Mouse (Mus musculus): ENCODE data around the gene Zc3h13.
A peak's percentile ranks its signal among the peaks of the same experiment; 100 is the strongest.

The Zc3h13 gene

DNA sequence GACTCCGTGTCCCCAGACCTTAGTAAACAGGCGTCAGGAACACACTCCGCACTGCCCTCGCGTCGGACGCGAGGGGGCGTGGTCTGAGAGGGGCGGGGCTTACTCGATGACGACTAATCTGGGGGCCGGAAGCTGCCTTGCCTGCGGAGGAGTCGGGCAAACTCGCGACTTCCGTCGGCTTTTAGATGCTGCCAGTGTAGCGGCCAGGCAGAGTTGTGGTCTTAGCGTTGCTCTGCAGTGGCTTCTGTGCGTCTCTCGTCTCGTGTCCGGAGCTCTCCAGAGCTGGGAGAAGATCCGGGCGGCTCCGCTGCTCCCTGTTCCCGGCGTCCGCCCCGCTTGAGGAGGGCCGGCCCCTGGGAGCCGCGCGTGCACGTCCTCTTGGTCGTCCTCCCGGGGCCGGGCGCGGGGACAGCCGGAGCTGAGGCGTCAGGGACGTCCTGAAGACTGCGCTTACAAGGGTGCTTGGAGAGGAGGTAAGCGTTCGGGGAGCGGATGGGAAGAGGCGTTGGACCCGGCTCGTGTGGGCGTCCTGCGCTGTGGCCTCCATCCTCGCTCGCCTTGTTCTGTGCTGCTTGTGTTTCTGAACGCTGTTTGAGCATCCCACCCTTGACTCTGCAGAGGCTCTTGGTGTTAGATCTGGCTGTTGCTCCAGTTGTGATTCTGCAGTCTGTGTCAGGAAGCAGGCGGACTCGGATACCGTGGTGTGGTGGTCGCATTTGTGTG is at the start of gene Zc3h13:
Gene Zc3h13 (plus strand): TSS at position 181 of the 723 bp plus-strand sequence.
- peak; percentile 95 to 99 for DNase-seq (ENCODE audit: low spot score in 2 of 2)

DNA sequence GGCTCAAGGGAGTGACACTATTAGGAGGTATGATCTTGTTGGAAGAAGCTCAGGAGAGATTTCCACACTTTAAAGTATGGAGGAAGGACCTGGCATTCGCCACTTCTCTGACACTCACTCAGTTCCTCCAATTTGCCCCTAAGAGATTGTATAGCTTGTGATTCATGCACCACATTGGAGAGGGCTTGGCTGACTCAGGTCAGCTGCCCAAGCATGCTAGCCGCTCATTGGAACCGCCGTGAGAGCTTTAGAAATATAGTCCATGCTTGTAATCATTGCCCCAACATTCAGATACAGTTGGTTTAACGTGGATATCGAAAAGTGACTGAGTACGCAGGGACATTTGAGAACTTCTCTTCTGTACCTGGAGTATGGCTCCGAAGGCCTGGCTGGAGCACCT is 48.6 kb upstream of the Zc3h13 start:
- DNase-seq (ENCODE audit: low spot score in 2 of 2): no peak

DNA sequence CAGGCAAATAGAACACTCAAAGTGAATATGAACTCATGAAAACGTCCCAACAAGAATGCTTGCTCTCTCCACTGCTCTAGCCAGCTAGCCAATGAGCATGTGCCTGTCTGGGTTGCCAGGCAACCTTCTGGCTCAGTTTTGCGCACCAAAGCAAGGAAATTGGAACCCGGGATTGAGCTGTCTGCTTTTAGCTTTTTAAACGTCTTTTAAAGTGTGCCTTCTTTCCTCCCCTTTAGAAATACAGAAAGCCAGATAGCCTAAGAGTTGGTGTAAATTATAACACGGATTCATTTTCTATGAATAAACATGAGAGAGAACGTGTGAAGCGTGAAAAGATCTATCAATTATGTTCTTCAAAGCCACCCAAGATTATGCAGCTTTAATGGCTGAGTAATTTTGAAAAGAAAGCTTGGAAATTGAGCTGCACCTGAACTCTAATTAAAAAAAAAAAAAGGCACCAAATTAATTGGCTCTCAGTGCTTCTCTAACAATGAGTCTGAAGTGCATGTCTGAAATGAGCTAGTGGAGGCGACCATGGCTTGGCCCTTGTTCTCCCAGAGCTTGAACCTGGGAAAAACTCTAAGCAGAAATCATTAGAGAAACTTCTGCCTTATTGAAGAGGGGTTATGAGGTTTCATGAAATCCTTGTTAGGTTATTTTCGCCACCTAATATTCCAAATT is 48.1 kb upstream of the Zc3h13 start:
- DNase-seq (ENCODE audit: low spot score in 2 of 2): no peak

DNA sequence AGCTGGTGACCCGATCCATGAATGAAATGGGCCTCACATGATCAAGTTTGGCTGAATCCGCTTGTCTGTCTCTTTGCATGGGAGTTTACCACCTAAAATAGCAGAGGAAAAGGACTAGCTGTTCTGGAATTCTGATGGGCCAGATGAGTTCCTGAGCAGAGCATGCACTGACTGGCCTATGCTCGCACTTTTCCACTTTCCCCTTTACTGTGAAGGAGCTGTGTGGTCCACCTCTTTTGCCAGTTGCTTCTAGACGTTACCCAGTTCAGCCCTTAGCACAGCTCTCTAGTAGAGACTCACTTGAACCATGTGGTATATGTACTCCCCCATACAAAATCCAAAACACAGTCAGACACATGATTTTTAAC is 47.6 kb upstream of the Zc3h13 start:
- DNase-seq (ENCODE audit: low spot score in 2 of 2): no peak

DNA sequence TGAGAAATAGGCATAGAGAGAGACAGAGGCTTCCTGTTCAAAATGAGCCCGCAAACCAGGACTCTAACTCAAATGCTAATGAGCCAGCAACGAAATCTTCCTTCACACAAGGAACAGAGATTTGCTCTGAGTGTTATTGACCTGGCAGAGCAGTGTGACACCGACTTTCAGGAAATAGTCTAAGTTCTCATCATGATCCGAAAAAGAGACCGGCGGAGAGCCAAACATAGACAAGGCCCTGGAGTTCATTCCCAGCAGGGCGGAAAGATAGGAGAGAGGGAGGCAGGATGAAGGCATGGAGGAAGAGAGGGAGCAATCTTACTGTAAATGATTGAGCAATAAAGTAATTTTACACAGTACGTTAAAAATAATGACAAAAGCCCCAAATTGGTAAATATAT is 47.1 kb upstream of the Zc3h13 start:
- DNase-seq (ENCODE audit: low spot score in 2 of 2): no peak

DNA sequence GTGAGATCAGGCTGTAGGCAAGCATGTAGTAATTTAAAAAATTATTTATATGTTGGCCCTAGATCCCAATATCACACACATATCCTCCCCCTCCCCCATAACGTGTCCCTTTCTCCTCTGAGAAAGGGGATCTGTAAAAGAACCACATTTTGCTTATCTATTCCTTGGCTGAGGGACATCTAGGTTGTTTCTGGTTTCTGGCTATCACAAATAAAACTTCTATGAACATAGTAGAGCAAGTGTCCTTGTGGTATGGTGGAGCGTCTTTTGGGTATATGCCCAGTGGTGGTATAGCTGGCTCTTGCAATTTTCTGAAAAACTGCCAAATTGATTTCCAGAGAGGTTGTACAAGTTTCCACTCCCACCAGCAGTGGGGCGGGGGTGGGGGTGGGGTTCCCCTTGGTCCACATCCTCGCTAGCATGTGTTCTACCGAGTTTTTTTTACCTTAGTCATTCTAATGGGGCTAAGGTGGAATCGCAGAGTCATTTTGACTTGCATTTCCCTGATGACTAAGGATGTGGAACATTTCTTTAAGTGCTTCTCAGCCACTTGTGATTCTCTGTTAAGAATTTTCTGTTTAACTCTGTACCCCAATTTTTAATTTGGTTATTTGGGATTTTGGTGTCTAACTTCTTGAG is 46.0 kb upstream of the Zc3h13 start:
- DNase-seq (ENCODE audit: low spot score in 2 of 2): no peak

DNA sequence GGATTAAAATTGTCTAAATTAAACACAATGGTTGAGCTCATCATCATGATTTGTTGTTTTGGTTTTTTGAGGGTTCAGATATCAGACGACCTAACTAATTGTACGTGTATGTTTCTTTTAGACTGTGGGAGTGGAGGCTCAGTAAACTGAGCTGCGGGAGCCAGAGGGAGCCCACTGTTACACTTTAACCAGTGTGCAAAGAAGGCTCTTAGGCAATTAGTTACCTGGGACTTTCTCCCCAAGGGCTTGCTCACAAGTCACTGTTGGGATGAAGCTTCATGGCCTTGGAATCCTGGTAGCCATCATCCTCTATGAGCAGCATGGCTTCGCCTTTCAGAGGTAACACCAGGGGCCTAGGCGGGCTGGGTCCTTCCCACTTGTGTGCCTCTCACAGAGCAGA is 42.1 kb upstream of the Zc3h13 start, which contains the start of gene Cpb2:
Gene Cpb2 (plus strand): TSS at position 201 of the 400 bp plus-strand sequence.
- DNase-seq (ENCODE audit: low spot score in 2 of 2): no peak

DNA sequence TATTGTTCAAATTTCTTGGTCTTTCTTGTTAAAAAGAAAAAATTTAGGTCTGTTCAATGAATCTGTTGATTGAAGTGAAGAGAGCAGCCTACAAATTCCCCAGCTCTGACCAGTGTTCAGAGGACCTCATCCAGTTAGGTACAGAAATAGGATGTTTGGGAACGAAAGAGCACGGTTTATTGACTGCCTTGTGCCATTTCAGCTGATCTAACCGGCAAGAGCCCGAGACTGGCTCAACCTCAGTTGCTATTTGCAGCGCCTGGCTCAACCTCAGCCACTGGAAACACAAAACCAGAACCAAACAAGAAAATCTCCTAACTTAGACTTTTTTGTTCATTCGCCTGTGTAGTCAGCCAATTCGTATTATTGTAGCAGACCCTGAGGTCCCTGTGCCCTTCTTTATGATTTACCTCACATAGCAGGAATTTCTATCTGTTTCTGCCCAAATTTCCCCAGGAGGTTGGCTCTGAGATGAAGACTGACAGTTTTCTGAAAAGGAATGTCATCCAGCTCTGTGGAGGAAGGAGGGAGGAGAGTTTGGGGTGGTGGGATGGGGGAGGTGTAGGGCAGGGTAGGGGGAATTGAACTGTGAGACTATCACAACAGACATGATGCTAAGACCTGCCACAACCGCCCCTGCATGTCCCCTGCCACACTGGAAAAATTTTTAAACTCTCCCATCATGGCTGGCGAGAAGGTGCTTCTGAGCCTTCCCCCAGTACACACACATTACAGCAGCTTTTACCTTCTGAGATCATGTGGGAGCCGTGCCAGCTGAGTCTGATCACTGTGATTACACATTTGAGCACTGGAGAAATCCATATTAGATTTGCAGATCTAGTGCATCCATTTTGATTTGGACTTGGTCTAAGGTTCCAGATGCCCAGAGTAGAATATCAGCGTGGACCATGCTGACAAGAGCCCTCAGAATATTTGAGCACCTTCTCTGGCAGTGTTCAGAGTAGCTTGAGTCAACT is 37.9 kb upstream of the Zc3h13 start:
- no peak for DNase-seq (ENCODE audit: low spot score in 2 of 2)

DNA sequence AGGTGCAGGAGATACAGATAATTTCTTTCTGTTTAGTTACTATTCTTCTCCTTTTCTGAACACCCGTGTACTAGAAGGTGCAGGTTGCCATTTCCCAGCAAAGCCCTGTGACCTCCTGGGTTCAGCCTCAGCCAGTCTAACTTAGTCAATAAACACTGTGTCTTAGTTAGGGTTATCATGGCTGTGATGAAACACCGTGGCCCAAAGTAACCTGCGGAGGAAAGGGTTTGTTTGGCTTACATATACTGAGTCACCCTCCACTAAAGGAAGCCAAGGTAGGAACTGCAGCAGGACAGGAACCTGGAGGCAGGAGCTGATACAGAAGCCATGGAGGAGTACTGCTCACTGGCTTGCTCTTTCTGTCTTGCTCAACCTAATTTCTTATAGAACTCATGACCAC is 33.7 kb upstream of the Zc3h13 start:
- no peak for DNase-seq (ENCODE audit: low spot score in 2 of 2)

DNA sequence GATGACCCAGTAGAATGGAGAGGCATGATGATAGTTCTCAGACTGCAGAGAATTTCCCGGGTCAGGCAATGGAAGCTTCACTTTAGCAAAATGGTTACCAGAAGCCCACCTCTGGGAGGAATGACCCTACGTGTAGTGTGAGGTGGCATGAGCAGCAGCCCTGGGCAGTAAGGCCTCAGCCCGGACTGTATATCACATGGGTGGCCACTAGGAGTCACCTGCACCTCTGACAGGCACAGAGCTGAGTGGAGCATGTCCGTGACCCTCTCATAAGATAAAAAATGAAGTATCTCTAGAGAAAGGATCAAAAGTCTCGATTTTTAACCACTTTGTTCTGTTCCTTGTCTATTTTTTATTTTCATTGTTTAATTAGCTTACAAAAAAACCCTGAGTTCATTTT is 27.7 kb upstream of the Zc3h13 start:
- DNase-seq (ENCODE audit: low spot score in 2 of 2): peak in 1 of 2 experiments; percentile 15

DNA sequence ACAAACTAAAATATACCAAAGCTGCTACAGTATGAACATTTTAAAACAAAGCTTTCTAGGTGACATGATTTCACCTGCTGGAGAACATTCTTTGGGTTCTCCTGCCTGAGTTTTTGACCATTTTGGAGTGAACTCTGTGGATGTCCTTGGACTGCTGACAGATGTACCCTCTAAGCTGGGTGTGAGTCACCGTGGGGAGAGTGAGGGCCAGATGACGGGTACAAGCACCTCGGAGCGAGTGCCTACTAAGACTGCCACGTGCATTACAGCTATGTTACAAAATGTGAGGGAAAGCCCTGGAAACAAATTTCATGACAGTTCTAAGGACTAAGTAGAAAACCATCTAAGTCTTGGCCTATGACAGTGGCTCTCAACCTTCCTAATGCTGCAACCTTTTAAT is 14.6 kb upstream of the Zc3h13 start:
- no peak for DNase-seq (ENCODE audit: low spot score in 2 of 2)

DNA sequence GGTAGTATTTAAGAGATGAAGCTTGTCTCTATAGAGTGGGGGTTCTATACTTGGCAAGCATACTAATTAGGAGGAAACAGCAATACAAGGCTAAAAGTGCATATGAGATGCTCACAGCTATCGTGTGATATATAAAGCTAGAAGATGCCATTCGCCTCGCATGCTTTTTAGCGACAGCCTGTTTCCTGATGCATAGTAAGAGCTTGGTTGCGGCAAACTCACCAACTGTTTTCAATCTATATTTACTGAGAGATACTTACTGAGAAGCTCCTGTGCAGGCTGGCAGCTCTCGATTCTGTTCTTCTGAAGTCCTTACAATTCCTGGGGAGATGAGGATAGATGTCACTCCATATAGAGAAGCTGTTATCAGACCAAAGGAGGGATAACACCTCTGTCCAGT is 4.5 kb upstream of the Zc3h13 start:
- DNase-seq (ENCODE audit: low spot score in 2 of 2): no peak

DNA sequence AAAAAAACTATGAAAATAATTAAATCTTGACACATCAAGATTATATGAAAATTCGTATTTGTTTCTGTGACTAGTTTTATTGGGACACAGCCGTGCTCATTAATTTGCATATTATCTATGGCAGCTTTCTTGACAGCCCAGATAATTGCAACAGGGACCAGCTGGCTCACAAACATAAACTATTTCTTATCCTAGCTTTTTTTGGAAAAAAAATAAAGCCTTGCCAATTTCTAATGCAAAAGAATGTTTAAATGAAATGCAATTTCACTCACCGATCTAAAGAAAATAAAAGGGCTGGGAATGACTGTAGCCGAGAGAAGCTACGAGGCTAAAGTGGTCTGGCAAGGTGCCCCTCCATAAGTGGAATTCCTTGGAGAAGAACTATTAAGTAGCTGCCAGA is 3.8 kb upstream of the Zc3h13 start:
- no peak for DNase-seq (ENCODE audit: low spot score in 2 of 2)

DNA sequence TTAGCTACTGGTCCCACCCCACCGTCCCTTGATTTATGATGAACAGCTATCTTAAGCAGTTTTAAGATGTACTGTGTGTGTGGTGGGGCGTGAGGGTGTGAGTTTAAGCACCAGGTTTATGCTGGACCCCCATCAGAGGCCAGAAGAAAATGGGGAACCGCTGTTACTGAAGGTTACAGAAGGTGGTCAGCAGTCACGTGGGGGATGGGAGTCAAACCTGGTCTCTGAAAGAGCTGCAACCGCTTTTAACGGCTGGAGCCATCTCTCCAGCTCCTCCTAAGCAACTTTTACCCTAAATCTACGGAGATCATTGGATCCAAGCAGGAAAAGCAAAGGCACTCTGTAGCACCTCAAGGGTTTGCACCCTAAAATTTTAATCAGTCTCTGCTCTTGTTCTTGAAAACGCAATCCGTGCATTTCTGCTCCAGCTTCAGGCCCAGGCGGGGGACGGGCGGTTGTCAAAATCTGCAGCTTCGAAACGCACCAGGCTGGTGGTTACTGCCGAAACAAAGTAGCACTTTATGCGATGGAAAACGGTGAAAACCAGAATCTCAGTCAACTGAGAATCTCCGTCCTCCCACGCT is 472 bp upstream of the Zc3h13 start:
- DNase-seq (ENCODE audit: low spot score in 2 of 2): no peak

DNA sequence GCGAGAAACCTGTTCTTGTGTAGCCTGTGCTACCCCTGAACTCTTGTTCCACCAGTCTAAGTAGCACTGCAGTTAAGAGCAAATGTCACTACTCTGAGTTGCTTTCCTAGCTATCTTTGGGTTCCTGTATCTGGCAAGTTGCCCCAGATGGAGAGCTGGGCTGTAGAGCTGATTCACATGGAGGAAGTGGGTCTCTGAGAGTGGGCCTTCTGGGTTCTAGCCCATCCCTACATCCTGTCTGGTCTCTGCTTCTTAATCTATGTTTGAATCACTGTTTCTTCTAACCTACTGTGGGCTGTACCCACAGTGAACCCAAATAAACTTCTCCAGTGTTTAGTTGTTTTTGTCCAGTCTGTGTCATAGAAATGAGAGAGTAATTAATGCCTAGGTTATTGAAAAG is 16.9 kb downstream of the Zc3h13 start:
- no peak for DNase-seq (ENCODE audit: low spot score in 2 of 2)

DNA sequence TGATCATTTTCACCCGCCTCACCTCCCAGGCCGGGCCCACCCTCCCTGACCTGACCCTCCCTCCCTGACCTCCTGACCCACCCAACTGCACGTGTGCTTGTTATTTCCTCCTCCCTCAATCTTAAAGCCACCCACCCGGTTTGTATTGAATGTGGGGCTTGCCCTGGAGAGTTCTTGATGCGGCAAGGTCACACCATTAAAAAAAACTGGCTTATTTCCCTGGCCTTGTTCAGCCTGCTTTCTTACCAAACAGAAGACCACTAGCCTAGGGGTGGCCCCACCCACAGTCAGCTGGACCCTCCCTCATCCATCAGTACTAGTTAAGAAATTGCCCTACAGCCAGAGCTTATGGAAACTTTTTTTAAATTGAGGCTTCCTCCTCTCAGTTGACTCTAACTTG is 19.6 kb downstream of the Zc3h13 start:
- DNase-seq (ENCODE audit: low spot score in 2 of 2): no peak

DNA sequence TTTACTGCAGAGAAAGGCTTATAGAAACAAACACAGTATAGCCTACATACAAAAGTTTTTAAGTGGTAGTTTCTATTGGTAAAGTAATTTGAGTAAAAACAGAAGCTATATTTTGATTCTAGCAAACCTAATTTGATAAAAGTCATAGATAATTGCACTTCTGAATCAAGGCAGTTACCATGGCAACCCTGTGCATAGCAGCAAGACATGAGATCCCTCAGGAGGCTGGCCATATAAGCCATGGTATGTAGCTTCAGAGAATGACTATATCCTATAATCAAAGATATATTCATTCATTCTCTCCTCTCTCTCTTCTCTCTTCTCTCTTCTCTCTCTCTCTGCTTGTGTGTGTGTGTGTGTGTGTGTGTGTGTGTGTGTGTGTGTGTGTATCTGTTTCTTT is 23.7 kb downstream of the Zc3h13 start:
- DNase-seq (ENCODE audit: low spot score in 2 of 2): no peak

DNA sequence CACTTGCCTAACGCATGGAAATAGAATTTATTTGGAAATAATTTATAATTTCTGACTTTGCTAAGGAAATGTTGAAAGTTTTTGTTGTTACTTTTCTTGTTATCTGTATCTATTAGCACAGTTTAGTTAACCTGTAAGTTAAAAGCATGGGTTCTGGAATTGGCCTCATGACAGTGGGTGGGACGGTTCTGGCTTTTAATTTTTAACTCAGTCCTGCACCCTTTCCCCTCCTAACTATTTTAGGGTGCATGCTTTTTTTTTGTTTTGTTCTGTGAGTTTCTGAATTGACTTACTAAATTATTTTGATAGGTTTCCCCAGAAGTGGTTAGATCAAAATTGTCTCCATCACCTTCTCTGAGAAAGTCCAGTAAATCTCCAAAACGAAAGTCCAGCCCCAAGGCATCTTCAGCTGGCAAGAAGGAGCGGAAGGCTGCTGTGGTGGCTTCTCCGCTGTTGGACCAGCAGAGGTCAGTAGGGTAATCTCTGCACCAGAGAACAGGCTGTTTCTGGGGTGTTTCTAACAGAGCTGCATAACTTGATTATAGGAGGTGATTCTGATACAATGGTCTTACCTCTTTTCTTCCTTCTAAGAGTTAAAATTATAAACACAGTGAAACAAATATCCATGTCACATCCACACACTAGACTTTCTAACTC is 25.3 kb downstream of the Zc3h13 start:
- DNase-seq (ENCODE audit: low spot score in 2 of 2): no peak

DNA sequence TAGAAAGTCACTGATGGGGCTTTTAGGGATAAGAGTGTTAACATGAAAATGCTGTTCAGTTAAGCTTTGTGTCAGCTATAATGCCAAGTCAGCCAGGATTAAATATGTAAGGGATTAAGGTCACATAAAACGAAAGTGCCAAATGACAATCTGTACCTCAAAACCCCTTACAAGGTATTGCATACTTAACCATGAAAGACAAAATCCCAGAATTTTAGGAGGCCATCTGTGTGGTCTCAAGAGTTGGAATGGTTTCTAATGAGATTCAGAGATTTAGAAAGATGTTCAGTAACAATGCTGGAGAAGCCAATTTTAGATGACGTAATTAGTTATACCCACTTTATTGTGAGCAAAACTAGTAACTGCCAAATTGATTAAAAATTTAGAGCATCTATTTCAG is 30.3 kb downstream of the Zc3h13 start:
- no peak for DNase-seq (ENCODE audit: low spot score in 2 of 2)

DNA sequence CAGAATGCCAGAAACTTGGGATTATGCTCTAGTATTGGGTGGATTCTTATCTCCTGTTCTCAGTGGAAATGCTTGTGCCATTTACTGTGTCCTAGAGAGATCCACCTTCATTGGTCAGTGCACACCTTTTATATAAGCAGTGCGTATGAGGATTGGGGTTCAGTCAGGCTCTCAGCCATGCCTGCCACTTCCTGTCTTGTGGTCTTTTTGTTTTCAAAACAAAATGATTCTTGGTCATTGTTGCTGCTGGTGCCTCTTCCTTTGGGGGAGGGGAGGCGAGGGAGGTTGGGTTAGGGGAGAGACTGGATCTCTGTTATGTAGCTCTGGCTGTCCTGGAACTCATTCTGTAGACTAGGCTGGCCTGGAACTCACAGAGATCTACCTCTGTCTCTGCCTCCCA is 34.6 kb downstream of the Zc3h13 start:
- DNase-seq (ENCODE audit: low spot score in 2 of 2): no peak

DNA sequence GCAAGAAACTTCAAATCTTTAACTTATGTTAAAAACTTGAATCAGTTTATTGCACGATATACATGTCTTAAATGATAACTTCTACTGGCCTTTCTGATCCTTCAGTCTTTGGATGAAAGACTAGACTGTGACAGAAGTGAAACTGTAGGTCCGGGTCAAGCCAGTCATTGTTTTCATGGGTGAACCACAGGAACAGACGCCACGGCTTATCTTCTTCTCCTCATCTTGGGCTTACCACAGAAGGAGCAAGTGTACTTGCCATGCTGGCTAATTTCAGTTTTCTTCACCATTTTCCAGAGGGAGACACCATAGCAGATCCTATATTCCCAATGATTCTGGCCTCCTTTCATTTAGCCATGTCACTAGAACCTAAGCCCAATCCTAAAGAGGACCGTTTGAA is 36.1 kb downstream of the Zc3h13 start:
- no peak for DNase-seq (ENCODE audit: low spot score in 2 of 2)
